Mouse (Mus musculus) small intestine, adult 2 months (tissue): ENCODE measurements around the gene Ace2.

Experiments used
- CTCF ChIP-seq: fragments of 200-500 bp; IDR thresholded peaks from 2 replicates; pipeline ENCODE4 v1.5.1; 2012; ENCODE audit warnings: low read depth, mild to moderate bottlenecking, control low read depth, inconsistent platforms, low read length, moderate library complexity, mixed read lengths; ENCODE audit not compliant: insufficient replicate concordance, insufficient read length; ENCODE audit errors: extremely low read depth
- POLR2A ChIP-seq: fragments of 200-500 bp; IDR thresholded peaks from 2 replicates; pipeline ENCODE4 v1.6.1; 2012; ENCODE audit warnings: low read depth, mild to moderate bottlenecking, control low read depth, inconsistent platforms, low read length, moderate library complexity

GRCm38 (mm10) chrX:164153606-164154005, 14.5 kb downstream of the Ace2 start:
- TF ChIP-seq CTCF (no peak), POLR2A (no peak)
